In the genomic region with DNA sequence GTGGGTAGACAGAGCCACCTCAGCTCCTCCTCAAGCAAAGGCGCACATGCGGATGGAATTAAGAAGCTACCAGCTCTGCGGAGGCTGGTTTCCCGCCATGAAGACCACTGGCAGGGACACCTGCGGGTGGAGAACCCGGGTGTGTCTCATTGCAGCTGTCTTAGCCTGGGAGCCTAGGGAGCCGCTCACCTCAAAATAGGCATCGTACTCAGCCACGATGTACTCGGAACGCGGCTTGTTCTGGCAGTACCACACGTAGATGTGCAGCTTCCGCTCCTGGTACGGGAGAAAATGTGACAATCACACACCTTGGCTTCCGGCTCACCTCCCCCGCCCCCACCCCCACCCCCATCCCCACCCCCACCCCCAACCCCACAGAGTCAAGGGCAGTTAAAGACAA, we compare ENCODE assay signal across 15 mouse cellular contexts.
"Had no signal": no experiment of that assay in that cellular context is flagged by ENCODE, and none has a peak within 500 bp of the region (broad histone marks: within the 10 kb centered on the region; RNA-seq: fewer than 3 reads in every experiment).

No protein-coding gene starts in this region.

- H3K4me1 ChIP-seq: midbrain, embryonic 10.5 days; midbrain, embryonic 12.5 days; neural tube, embryonic 13.5 days; neural tube, embryonic 15.5 days had no signal

- H3K27ac ChIP-seq: midbrain, embryonic 10.5 days; midbrain, embryonic 12.5 days; neural tube, embryonic 13.5 days; neural tube, embryonic 15.5 days had no signal

- H3K9ac ChIP-seq: lung, embryonic 14.5 days; midbrain, embryonic 12.5 days; neural tube, embryonic 13.5 days; neural tube, embryonic 15.5 days had no signal

- H3K4me2 ChIP-seq: lung, embryonic 14.5 days; midbrain, embryonic 12.5 days; neural tube, embryonic 13.5 days; neural tube, embryonic 15.5 days had no signal

- DNase-seq: lung, adult 18-20 months; lung, postnatal 10 days; lung, postnatal 4 days; midbrain, embryonic 14.5 days; right cerebral cortex, postnatal 14 days; thymus, adult 18-20 months; thymus, postnatal 14 days; thymus, postnatal 36 days had no signal

- H3K4me3 ChIP-seq: midbrain, embryonic 10.5 days; midbrain, embryonic 12.5 days; myocyte; neural tube, embryonic 13.5 days; neural tube, embryonic 15.5 days had no signal

- ATAC-seq: midbrain, embryonic 16.5 days had no signal

- H3K9me3 ChIP-seq: midbrain, embryonic 10.5 days; midbrain, embryonic 12.5 days; neural tube, embryonic 13.5 days; neural tube, embryonic 15.5 days had no signal

- H3K27me3 ChIP-seq: midbrain, embryonic 12.5 days; neural tube, embryonic 13.5 days; neural tube, embryonic 15.5 days had no signal
